Mouse (Mus musculus) liver, adult 2 months (tissue): ENCODE results near the gene Gm3285. TPM values are rescaled to one million over a fixed set of nuclear protein-coding genes. Genes with fewer than 3 reads are reported as not detected.

Experiments used
- DNase-seq: peaks from one replicate; pipeline ENCODE4 v3.0.0-alpha.2; 2011; ENCODE audit warnings: low read depth, low spot score; ENCODE audit errors: extremely low read depth
- H3K27ac ChIP-seq: fragments of 200-500 bp; replicated peaks from 2 replicates; pipeline ENCODE4 v1.5.1; 2012; ENCODE audit warnings: low read depth, mild to moderate bottlenecking, control low read depth, inconsistent platforms, low read length; ENCODE audit not compliant: insufficient read depth
- H3K27me3 ChIP-seq: fragments of 200-500 bp; 2 replicates; pipeline ENCODE4 v1.6.1; 2012; ENCODE audit warnings: mild to moderate bottlenecking, moderate library complexity, low read length, inconsistent platforms; ENCODE audit not compliant: control insufficient read depth, insufficient read depth
- H3K36me3 ChIP-seq: fragments of 200-500 bp; 2 replicates; pipeline ENCODE4 v1.6.1; 2012; ENCODE audit warnings: low read length, inconsistent platforms; ENCODE audit not compliant: control insufficient read depth, insufficient read depth
- H3K4me1 ChIP-seq: fragments of 200-500 bp; 2 replicates; pipeline ENCODE4 v1.6.1; 2011; ENCODE audit warnings: low read length; ENCODE audit not compliant: control insufficient read depth, insufficient read depth
- H3K4me3 ChIP-seq: fragments of 200-500 bp; 2 replicates; pipeline ENCODE4 v1.5.1; 2011; ENCODE audit warnings: low read depth, mild to moderate bottlenecking, control low read depth, low read length, moderate library complexity; ENCODE audit not compliant: insufficient read depth
- H3K79me2 ChIP-seq: fragments of 200-500 bp; 2 replicates; pipeline ENCODE4 v1.6.1; 2012; ENCODE audit warnings: inconsistent platforms, mild to moderate bottlenecking, low read length, moderate library complexity; ENCODE audit not compliant: control insufficient read depth, insufficient read depth
- H3K9ac ChIP-seq: fragments of 200-500 bp; 2 replicates; pipeline ENCODE4 v1.6.1; 2012; ENCODE audit warnings: low read depth, mild to moderate bottlenecking, control low read depth, inconsistent platforms, low read length
- CTCF ChIP-seq: fragments of 200-500 bp; IDR thresholded peaks from 2 replicates; pipeline ENCODE4 v1.5.1; 2011; ENCODE audit warnings: low read depth, low read length, control low read depth
- POLR2A ChIP-seq: fragments of 200-500 bp; IDR thresholded peaks from 2 replicates; pipeline ENCODE4 v1.6.1; 2011; ENCODE audit warnings: low read length, control low read depth; ENCODE audit not compliant: insufficient read depth; ENCODE audit errors: extremely low read depth
- WGBS: fragments of 180-500 bp; shearing (Covaris S2); methylation state at CpG from one replicate; pipeline ENCODE4 v1.1.7; 2018; 5-methylcytosine and 5-hydroxymethylcytosine counted together
- polyA plus RNA-seq: library from polyadenylated mRNA; depleted of rRNA; stranded (reverse); fragments of >200 nt; gene quantifications from 2 replicates; pipeline ENCODE4 v1.2.3, GENCODE M21; 2012
- total RNA-seq: library from RNA; depleted of rRNA; stranded (reverse); fragments of >200 nt; gene quantifications from 2 replicates; pipeline ENCODE4 v1.2.3, GENCODE M21; 2014

Gm3285 gene
- total and polyA plus RNA-seq, 2 experiments: not detected

DNA sequence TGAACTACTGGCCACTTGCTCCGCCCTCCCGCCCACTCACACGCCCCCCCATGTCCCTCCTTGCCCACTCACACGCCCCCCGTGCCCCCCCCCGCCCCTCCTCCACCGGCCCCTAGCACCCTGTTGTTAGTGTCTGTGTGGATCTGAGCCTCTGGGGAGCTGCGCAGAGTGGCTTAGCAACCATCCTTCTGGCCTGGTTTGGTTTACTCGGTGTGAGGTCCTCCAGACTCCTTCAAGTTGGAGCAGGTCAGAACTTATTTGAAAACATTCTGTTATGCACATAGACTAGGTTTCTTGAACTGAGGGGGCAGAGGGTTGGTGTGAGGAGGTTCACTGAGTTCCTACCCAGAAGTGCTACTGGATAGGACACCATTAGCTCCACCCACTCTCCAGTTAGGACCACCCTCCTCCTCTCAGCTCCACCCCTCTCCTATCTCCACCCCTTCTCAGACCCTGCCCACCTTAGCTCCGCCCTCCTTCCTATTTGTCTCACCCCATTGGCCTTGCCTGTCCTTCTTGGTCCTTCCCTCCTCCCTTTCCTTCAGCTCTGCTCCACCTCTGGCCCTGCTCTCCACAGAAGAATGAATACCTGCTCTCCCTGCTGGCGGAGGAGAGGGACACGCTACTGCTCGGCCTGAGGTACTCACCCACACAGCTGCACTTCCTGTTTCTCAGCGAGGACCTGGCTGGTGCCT lies 2.4 kb downstream of the Gm3285 start:
- H3K36me3 ChIP-seq: no peaks in the 10 kb centered on the region
- no peak overlapping the region for H3K9ac ChIP-seq
- H3K4me3 ChIP-seq: peak overlapping the region; percentile 32; the same call in 1 of the 2 replicates
- H3K4me1 ChIP-seq: no peaks in the 10 kb centered on the region
- no peaks in the 10 kb centered on the region; the same call in 1 of the 2 replicates for H3K27me3 ChIP-seq
- 34% methylated on average over 14 of the region's 14 CpGs for WGBS
- no peaks in the 10 kb centered on the region for H3K79me2 ChIP-seq
- TF ChIP-seq POLR2A (no peak), CTCF (no peak)
- DNase-seq: peak; percentile 72
- H3K27ac ChIP-seq: no peak overlapping the region

DNA sequence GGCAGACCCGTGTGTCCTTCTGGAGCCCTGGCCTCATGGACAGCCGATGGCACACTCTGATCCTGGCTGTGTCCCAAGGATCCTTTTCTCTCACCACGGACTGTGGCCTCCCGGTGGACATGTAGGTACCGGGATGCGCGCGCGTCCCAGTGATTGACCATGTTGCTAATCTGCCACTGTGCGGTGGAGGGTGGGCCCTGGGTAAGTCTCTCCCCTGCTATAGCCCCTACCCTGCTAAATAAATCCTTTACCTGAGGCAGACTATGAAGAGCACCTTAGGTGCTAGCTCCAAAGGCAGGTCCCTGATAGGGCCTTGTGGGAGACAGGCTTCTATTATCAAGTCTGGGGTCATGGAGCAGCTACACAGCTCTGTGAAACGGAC lies 3.0 kb downstream of the Gm3285 start:
- Histone ChIP-seq H3K9ac (no peak overlapping the region), H3K27ac (no peak overlapping the region), H3K4me3 (peak overlapping the region; percentile 32; the same call in 1 of the 2 replicates), H3K27me3 (no peaks in the 10 kb centered on the region), H3K36me3 (no peaks in the 10 kb centered on the region), H3K79me2 (no peaks in the 10 kb centered on the region), H3K4me1 (no peaks in the 10 kb centered on the region)
- WGBS: 44% methylated on average over 11 of the region's 11 CpGs
- no peak for DNase-seq
- TF ChIP-seq POLR2A (no peak), CTCF (no peak)

DNA sequence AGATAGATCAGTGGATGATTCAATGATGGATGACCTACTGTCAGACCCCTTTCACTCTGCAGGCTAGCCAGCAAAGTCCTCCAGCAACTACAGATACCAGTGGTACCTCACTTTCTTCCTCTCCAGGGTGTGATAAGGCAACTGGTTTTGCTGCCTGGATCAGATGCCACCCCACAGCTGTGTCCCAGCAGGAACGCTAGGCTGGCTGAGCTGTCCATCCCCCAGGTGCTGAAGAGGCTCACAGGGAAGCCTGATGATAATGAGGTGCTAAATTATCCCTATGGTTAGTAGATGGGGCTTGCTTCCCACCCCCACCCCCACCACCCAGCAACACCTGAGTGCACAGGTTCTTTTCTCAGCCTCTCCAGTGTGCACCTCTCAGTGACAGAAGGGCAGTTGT lies 5.8 kb downstream of the Gm3285 start:
- no peaks in the 10 kb centered on the region for H3K36me3 ChIP-seq
- no peak for DNase-seq
- H3K27me3 ChIP-seq: no peaks in the 10 kb centered on the region
- H3K27ac ChIP-seq: no peak overlapping the region
- no peaks in the 10 kb centered on the region for H3K79me2 ChIP-seq
- TF ChIP-seq CTCF: no peak
- no peak for TF ChIP-seq POLR2A
- H3K4me3 ChIP-seq: no peak overlapping the region
- H3K4me1 ChIP-seq: no peaks in the 10 kb centered on the region
- H3K9ac ChIP-seq: no peak overlapping the region
- 16% methylated on average over 1 of the region's 1 CpGs for WGBS

DNA sequence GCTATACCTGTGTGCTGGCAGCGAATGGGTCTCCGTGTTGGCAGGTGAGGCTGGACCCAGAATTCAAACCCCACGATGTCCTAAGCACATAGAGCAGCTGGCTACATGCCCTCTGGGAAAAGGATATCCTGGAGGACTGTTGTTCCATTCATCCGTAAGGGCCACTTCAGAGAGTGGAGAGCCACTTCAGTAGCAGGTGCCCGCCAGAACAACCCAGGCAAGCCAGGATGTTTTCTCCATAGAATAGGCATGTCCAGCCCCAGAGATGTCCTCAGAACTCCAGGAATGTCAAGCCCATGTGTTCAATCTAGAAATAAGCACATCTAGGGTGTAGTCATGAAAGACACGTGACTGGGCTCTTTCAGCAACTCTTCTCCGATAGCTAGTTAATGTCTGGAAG lies 7.9 kb downstream of the Gm3285 start:
- Histone ChIP-seq H3K9ac (no peak overlapping the region), H3K27ac (no peak overlapping the region), H3K4me3 (no peak overlapping the region), H3K79me2 (no peaks in the 10 kb centered on the region), H3K4me1 (no peaks in the 10 kb centered on the region), H3K36me3 (no peaks in the 10 kb centered on the region), H3K27me3 (no peaks in the 10 kb centered on the region)
- WGBS: 86% methylated on average over 7 of the region's 7 CpGs
- TF ChIP-seq CTCF: no peak
- TF ChIP-seq POLR2A: no peak
- DNase-seq: no peak

DNA sequence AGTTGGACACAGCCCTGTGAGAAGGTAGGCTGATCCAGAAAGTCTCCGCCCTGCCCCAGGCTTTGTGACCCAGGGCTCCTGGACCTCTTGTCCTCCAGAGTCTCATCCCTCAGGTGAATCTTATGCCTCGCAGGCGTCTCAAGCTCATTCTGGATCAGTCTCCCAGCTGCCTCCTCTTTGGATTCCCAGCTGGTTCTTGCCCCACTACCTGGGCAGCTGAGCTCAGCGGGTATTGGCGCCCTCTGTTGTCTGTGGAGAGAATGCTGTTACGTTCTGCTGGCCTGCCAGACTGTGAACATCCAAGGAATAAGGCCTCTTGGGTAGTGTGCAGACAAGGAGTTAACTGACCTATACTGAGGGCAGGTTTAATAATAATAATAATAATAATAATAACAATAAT lies 17.2 kb downstream of the Gm3285 start:
- 72% methylated on average over 6 of the region's 6 CpGs for WGBS
- Histone ChIP-seq H3K4me1 (no peaks in the 10 kb centered on the region), H3K27ac (no peak overlapping the region), H3K27me3 (no peaks in the 10 kb centered on the region), H3K36me3 (no peaks in the 10 kb centered on the region), H3K9ac (no peak overlapping the region), H3K4me3 (no peak overlapping the region), H3K79me2 (no peaks in the 10 kb centered on the region)
- TF ChIP-seq CTCF (peak; percentile 82), POLR2A (no peak)
- DNase-seq: no peak

DNA sequence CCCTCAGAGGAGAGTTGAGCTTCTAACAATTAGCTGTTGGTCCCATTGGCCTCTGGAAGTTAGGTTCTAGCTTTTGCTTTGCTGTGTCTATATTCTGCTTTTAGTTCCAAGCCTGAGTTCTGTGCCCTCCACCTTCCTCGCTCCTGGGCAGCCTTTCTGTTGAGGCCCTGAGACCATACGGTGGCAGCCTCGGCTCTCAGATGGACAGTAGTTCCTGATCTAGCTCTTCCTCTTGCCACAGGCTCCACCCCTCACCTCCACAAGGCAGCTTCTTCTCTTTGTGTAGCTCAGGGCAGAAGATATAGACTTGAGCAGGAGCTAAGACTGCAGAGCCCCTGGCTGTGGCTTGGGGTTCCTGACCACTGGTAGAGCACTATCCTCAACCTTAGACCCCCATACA lies 18.5 kb downstream of the Gm3285 start:
- no peaks in the 10 kb centered on the region for H3K27me3 ChIP-seq
- TF ChIP-seq CTCF (peak; percentile 53), POLR2A (no peak)
- H3K9ac ChIP-seq: no peak overlapping the region
- DNase-seq: peak; percentile 26
- WGBS: 49% methylated on average over 3 of the region's 3 CpGs
- no peaks in the 10 kb centered on the region for H3K36me3 ChIP-seq
- H3K79me2 ChIP-seq: no peaks in the 10 kb centered on the region
- H3K4me3 ChIP-seq: no peak overlapping the region
- no peaks in the 10 kb centered on the region for H3K4me1 ChIP-seq
- no peak overlapping the region for H3K27ac ChIP-seq
